Mouse (Mus musculus) liver, postnatal 0 days (tissue): ENCODE data around the gene Tesk2.

ENCODE experiments used
- CTCF ChIP-seq: sonication (generic); IDR thresholded peaks from 2 replicates; pipeline ENCODE4 v1.5.1; 2016; ENCODE audit warnings: antibody characterized with exemption, low read depth
- EP300 ChIP-seq: IDR thresholded peaks from 2 replicates; pipeline ENCODE4 v1.6.1; 2016; ENCODE audit warnings: antibody characterized with exemption, low read depth, mild to moderate bottlenecking

DNA sequence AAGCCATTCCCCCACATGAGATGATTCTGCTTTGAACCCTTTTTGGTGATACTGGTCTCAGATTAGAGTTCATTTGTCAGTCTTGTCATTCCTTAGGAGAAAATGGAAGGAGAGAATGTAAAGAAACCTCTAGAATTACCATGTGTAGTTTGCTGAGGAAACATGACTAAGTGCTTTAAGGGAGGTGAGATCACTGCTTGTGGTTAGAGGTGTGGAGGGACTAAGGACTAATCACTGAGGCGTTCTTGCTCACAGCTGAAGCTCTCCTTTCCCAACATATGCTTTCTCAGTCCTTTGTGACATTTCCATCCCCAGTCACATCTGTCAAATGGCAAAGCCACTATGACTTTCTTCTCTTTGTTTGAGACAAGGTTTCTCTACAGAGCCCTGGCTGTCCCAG lies 42.9 kb upstream of the Tesk2 start:
- TF ChIP-seq CTCF (no peak), EP300 (no peak)
